Mouse (Mus musculus) G1E (cell line): ENCODE measurements around the gene Cd274. TPM values are rescaled to one million over a fixed set of nuclear protein-coding genes. Genes with fewer than 3 reads are reported as not detected.

Experiments used
- ATAC-seq: 2 replicates; pipeline ENCODE4 v1.8.0; 2016; ENCODE audit warnings: mild to moderate bottlenecking; ENCODE audit not compliant: insufficient number of reproducible peaks, poor library complexity, low FRiP score, severe bottlenecking; ENCODE audit errors: extremely low read depth
- DNase-seq: peaks from one replicate; pipeline ENCODE4 v3.0.0; 2012; ENCODE audit warnings: low spot score
- H3K27me3 ChIP-seq: 2 replicates; pipeline ENCODE4 v1.6.1; 2012; ENCODE audit warnings: mild to moderate bottlenecking, low read length, inconsistent platforms; ENCODE audit not compliant: insufficient read depth
- H3K36me3 ChIP-seq: replicated peaks from 2 replicates; pipeline ENCODE3; 2012; ENCODE audit warnings: mild to moderate bottlenecking, inconsistent platforms
- H3K4me1 ChIP-seq: 2 replicates; pipeline ENCODE4 v1.6.1; 2012; ENCODE audit warnings: low read depth, low read length, inconsistent platforms, mixed read lengths; ENCODE audit not compliant: insufficient read depth
- H3K4me3 ChIP-seq: 2 replicates; pipeline ENCODE4 v1.5.1; 2012; ENCODE audit warnings: low read depth, mild to moderate bottlenecking, inconsistent platforms, low read length, moderate library complexity, mixed read lengths
- H3K9me3 ChIP-seq: replicated peaks from 2 replicates; pipeline ENCODE4 v1.6.1; 2012; ENCODE audit warnings: inconsistent platforms
- CTCF ChIP-seq: IDR thresholded peaks from 2 replicates; pipeline ENCODE4 v1.5.1; 2012; ENCODE audit warnings: low read depth, low read length, inconsistent platforms, mixed read lengths
- GATA1 ChIP-seq: IDR thresholded peaks from 2 replicates; pipeline ENCODE4 v1.6.1; 2012; ENCODE audit warnings: borderline replicate concordance, low read length, inconsistent platforms, mixed read lengths
- GATA2 ChIP-seq: IDR thresholded peaks from 2 replicates; pipeline ENCODE4 v1.6.1; 2012; ENCODE audit warnings: low read depth, low read length, inconsistent platforms, borderline replicate concordance
- POLR2AphosphoS5 ChIP-seq: IDR thresholded peaks from 2 replicates; pipeline ENCODE4 v1.6.1; 2012; ENCODE audit warnings: low read depth, low read length, inconsistent platforms; ENCODE audit not compliant: insufficient replicate concordance
- TAL1 ChIP-seq: conservative IDR thresholded peaks from 2 replicates; pipeline ENCODE4 v1.6.1; 2012; ENCODE audit warnings: low read depth, low read length, inconsistent platforms, mixed read lengths
- polyA plus RNA-seq: library from polyadenylated mRNA; stranded (reverse); fragments of >175 nt; gene quantifications from 2 replicates; pipeline ENCODE4 v1.2.3, GENCODE M21; 2012
- total RNA-seq, 2 experiments: library from RNA; stranded (forward) in 1 of 2; stranded (reverse) in 1 of 2; fragments of 200-1000 nt in 1 of 2; fragments of >200 nt in 1 of 2; fragmentation: Nextera tagmentation in 1 of 2; gene quantifications; 2 replicates each; pipeline ENCODE4 v1.2.3; 2014 to 2017

The Cd274 gene
- total RNA-seq (2014; fragmentation: Nextera tagmentation): 15.1 and 18.4 TPM in 2 replicates
- 37.1 and 40.8 TPM in 2 replicates for total RNA-seq (2017)
- 0.29 and 0.56 TPM in 2 replicates for polyA plus RNA-seq

- ATAC-seq: peak; percentile 84
- Histone ChIP-seq H3K4me1 (peaks cover 64% of the 10 kb centered on the region), H3K4me3 (peak within 1 kb of the TSS; percentile 73), H3K27me3 (no peaks in the 10 kb centered on the region), H3K36me3 (peaks cover 18% of the 10 kb centered on the region), H3K9me3 (no peaks in the 10 kb centered on the region)
- TF ChIP-seq TAL1: no peak
- TF ChIP-seq GATA1: no peak
- no peak for TF ChIP-seq GATA2
- no peak for TF ChIP-seq POLR2AphosphoS5
- no peak for TF ChIP-seq CTCF
- DNase-seq: peak; percentile 82
These were observed at the start of gene Cd274, which contains the start of gene Plgrkt for GRCm38 (mm10) chr19:29366969-29367622. TSS of gene Cd274 (plus strand) at chr19:29367455. TSS of gene Plgrkt (minus strand) at chr19:29367390.

GRCm38 (mm10) chr19:29323416-29324049, 43.7 kb upstream of the Cd274 start:
- DNase-seq (no peak), ATAC-seq (no peak)
- no peaks in the 10 kb centered on the region for H3K36me3 ChIP-seq

GRCm38 (mm10) chr19:29325053-29325851, 42.0 kb upstream of the Cd274 start, which contains the start of gene Insl6:
TSS of gene Insl6 (minus strand) at chr19:29325356.
- DNase-seq: peak; percentile 78
- ATAC-seq: peak; percentile 60
- H3K4me3 ChIP-seq: peak within 1 kb of the TSS; percentile 59; the same call in 1 of the 2 replicates
- no peaks in the 10 kb centered on the region for H3K9me3 ChIP-seq
- TF ChIP-seq GATA2 (no peak), GATA1 (no peak), CTCF (no peak), TAL1 (no peak), POLR2AphosphoS5 (no peak)
- H3K36me3 ChIP-seq: no peaks in the 10 kb centered on the region
- peaks cover 20% of the 10 kb centered on the region for H3K4me1 ChIP-seq
- peaks cover 3% of the 10 kb centered on the region; the same call in 1 of the 2 replicates for H3K27me3 ChIP-seq

More at GRCm38 (mm10) chr19:29323416-29324049, 43.7 kb upstream of the Cd274 start:
- H3K27me3 ChIP-seq: no peaks in the 10 kb centered on the region
- TF ChIP-seq TAL1 (no peak), GATA2 (no peak), GATA1 (no peak)
- H3K4me1 ChIP-seq: peaks cover 20% of the 10 kb centered on the region
- no peak overlapping the region for H3K4me3 ChIP-seq
- no peaks in the 10 kb centered on the region for H3K9me3 ChIP-seq

- no peaks in the 10 kb centered on the region for H3K36me3 ChIP-seq
- H3K4me3 ChIP-seq: no peak overlapping the region; the same call in 1 of the 2 replicates
- peaks cover 20% of the 10 kb centered on the region for H3K4me1 ChIP-seq
- ATAC-seq: no peak
- H3K9me3 ChIP-seq: no peaks in the 10 kb centered on the region
- DNase-seq: no peak
- no peak for TF ChIP-seq GATA2
- no peak for TF ChIP-seq POLR2AphosphoS5
- no peak for TF ChIP-seq TAL1
- TF ChIP-seq GATA1: no peak
- TF ChIP-seq CTCF: no peak
- peaks cover 6% of the 10 kb centered on the region; the same call in 1 of the 2 replicates for H3K27me3 ChIP-seq
These were observed 41.4 kb upstream of the Cd274 start for GRCm38 (mm10) chr19:29325852-29326180.

GRCm38 (mm10) chr19:29326396-29326795, 40.9 kb upstream of the Cd274 start:
- Histone ChIP-seq H3K9me3 (no peaks in the 10 kb centered on the region), H3K4me3 (no peak overlapping the region), H3K27me3 (peaks cover 6% of the 10 kb centered on the region; the same call in 1 of the 2 replicates), H3K4me1 (peaks cover 20% of the 10 kb centered on the region), H3K36me3 (no peaks in the 10 kb centered on the region)
- no peak for ATAC-seq
- DNase-seq: no peak
- no peak for TF ChIP-seq TAL1
- TF ChIP-seq CTCF: no peak
- TF ChIP-seq POLR2AphosphoS5: no peak
- no peak for TF ChIP-seq GATA2
- TF ChIP-seq GATA1: no peak
